Mouse (Mus musculus): ENCODE measurements around the gene Gtf2b.

Gene Gtf2b

DNA sequence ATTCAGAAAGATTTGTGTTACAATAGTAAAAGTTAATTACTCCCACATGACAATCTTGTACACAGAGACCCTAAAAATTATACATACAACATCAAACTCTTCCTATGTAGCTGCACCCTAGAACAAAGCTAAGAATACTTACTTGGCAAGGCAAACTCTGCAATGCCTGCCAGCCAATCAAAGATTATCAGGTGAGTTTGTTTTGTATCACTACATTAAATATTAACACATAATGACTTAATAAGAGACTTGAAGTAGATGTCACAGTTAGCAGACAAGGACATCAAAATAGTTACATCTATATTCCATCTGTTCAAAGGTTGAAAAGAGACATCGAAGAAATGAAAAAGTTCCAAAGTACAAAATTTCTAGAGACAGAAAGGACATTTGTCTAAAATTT lies 58.8 kb downstream of the Gtf2b start:
- no peak for DNase-seq

DNA sequence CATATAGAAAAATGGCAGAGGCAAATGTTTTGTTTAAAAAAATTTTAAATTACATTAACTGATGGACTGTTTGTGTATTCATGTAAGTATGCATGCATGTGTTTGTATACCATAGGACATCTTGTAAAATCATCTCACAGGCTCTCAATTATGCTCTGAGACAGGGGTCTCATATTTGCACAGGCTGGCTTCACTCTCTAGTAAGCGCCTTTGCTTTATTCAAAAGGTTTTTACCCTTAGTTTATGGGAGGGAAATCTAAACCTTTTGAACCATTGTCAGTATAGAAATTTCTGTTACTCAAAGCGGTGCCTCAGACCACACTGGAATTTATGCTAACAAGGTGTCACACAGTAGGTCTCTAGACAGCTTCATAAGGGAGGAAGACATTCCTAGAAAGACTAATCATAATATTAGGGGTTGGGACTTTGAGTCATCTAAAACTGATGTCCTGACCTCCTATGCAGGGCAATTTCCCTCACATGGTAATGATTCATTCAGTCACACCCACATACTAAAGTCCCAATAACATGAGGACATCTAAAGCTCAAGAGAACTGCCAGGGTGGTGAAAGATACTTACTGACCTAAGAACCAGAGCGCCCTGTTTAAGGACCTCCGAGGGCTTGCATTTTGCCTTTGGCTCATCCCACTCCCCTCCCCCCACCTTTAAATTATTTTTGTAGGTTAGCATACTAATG lies 61.8 kb downstream of the Gtf2b start:
- DNase-seq = no peak

DNA sequence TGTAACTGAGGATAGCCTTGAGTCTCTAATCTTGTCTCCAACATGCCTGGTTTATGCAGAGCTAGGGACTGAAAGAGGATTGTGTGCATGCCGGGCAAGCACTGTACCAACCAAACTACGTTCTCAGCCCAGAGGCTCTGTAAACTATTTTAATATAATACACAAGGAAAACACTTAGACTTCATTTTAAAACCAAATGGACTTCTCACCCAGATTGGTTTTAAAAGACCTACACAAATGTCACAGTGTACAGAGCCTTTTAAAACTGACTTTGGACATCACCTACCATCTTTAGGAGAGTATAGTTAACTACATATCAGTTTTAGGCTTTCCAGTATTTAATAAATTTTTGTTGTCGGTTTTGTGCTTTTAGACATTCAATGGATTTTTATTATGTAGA lies 68.1 kb downstream of the Gtf2b start:
- DNase-seq = no peak
